Mouse (Mus musculus) right cerebral cortex, adult 2 months (tissue): Measurements from ENCODE around the gene Bbof1.
A peak's percentile ranks its signal among the peaks of the same experiment; 100 is the strongest.

Experiments
- DNase-seq, 2 experiments: peaks; one replicate each; pipeline ENCODE4 v3.0.0; 2021 to 2022; ENCODE audit warnings: low spot score in 2 of 2

The Bbof1 gene

DNA sequence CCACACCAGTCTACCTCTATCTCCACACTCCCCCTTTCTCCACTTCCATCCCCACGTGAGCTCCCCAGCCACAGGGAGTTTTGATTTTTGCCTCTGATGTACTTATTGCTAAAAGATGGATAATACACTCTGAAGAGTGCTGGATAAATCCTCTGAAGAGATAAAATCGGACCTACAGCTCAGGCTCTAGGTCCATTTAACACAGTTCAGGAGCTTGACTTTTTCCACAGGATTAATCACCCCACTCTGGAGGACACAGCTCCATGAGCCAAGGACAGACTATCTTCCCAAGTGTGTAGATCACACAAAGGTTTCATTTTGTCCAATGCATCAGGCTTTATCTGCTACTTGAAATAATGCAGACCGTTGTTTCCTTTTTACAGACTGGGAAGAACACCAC is 8.8 kb upstream of the Bbof1 start:
- no peak for DNase-seq

GRCm38 (mm10) chr12:84400653-84401052 is 8.2 kb upstream of the Bbof1 start:
- DNase-seq = no peak

- DNase-seq = no peak
Measured at GRCm38 (mm10) chr12:84402923-84403322, 5.9 kb upstream of the Bbof1 start.

- no peak for DNase-seq
Measured at GRCm38 (mm10) chr12:84404541-84404940, 4.3 kb upstream of the Bbof1 start.

GRCm38 (mm10) chr12:84407259-84407658 is 1.6 kb upstream of the Bbof1 start:
- DNase-seq = no peak

- peak; percentile 26 to 42 for DNase-seq
Measured at GRCm38 (mm10) chr12:84407874-84408818, 725 bp upstream of the Bbof1 start.

DNA sequence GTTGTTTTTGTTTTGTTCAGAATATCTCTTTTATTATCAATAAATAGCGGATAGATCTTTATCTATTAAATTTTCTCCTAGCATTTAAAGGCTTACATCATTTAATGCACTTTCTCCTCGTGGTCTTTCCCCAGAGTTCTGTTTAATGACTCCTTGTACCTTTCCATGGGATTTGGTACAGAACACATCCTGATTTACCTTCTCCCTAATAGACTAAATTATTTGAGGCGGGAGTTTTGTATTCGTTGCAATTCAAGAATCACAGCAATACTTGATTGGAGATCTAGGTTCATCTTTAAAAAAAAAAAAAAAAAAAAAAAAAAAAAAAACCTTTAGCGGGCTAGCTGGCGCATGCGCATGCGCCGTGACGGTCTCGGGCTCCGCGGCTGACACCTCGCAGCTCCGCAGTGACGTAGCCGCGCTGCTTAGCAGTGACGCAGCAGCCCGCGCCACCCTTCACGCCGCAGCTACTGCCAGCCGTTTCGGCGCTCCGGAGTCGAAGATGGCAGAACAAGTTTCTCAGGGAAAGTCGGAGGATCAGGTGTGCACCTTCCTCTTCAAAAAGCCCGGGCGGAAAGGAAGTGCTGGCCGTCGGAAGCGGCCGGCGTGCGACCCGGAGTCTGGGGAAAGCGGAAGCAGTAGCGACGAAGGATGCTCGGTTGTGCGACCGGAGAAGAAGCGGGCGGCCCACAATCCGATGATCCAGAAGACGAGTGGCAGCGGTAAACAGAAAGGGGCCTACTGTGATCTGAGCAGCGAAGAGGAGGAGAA is 8.1 kb downstream of the Bbof1 start, which contains the start of gene Rnf113a2:
Rnf113a2 (plus strand) TSS at position 363 of the 771 bp plus-strand sequence.
- peak; percentile 76 to 87 for DNase-seq

DNA sequence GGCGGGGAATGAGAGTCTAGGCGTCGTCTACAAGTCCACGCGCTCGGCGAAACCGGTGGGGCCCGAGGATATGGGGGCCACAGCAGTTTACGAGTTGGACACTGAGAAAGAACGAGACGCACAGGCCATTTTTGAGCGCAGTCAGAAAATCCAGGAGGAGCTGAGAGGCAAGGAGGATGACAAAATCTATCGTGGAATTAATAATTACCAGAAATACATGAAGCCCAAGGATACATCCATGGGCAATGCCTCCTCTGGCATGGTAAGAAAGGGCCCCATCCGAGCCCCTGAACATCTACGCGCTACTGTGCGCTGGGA is 8.7 kb downstream of the Bbof1 start:
- no peak for DNase-seq

DNA sequence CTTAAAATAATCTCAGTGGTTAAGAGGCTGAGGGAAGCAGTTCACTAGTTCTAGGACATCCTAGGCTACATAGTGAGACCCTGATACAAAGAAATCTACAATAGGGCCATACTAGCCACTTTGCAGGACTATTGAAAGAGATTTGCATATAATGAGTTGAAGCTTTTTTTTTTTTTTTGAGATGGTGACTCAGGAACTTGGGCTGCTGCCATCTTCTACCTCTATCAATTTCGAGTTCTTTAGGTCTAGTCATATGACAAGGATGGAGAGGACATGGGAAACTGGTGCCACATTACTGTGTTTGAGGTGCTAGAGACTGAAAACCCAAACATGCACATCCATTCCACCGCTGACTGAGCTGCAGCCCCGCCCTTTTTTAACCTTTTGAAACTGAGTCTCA is 15.1 kb downstream of the Bbof1 start:
- no peak for DNase-seq

GRCm38 (mm10) chr12:84429825-84430224 is 21.0 kb downstream of the Bbof1 start:
- no peak for DNase-seq

- DNase-seq = no peak
Measured at GRCm38 (mm10) chr12:84438697-84439096, 29.8 kb downstream of the Bbof1 start.

- DNase-seq = no peak
Measured at GRCm38 (mm10) chr12:84442526-84442925, 33.7 kb downstream of the Bbof1 start.

DNA sequence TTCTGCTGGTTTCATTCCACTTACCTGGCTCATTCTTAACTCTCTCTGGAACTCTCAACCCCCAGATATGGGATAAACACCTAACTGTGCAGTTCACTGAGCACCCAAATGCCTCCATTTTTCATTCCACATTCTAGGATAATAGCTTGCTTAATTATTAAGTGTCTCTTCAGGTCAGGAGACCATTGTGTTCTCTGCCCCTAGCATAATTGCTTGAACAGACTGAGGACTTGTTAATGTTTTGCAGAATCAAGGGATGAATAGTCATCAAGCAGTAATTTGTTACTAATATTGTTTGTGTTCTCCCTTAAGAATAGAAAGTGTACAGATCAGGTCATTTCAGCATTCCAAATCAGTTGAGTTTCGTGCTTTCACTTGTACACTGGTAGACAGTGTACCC is 38.5 kb downstream of the Bbof1 start:
- DNase-seq = no peak

DNA sequence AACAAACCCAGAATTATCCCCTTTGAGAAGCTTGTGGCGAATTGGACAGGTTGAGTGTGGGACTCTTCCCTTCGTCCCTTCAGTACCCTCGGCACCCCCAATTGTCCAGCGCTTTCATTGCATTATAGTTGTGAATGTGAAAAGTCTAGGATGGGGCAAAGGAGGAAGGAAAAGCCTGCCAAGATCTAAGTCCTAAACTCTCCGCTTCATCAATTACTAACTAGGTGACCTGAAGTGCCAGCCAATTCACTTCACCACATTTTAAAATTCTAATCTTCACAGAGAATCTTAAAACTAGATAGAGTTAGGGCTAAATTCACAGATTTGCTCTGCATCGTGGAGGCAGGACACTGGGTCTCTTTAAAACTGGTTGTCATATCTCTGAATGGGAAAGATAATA is 39.3 kb downstream of the Bbof1 start:
- DNase-seq = no peak

DNA sequence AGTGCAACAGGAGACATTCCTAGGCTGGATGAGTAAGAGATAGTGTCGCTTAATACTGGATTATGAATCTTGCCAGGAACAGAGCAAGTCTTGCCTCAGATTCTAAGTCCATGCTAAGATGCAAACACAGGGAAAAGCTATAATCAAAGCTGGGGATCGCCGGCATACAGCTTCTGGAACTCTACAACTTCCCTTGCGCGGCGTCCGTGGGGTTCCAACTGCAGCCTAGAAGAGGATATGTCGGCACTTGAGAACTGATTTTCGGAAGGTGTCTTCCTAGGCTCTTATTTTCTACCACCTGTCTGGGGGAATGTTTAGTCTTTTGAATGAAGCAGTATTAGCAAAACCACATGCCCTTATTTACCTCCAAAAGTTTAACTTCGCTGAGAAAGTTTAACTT is 41.0 kb downstream of the Bbof1 start:
- peak in 1 of 2 experiments; percentile 7 for DNase-seq

- DNase-seq = no peak
Measured at GRCm38 (mm10) chr12:84450351-84450717, 41.5 kb downstream of the Bbof1 start.

- DNase-seq = peak; percentile 97
Measured at GRCm38 (mm10) chr12:84450718-84451646, 42.1 kb downstream of the Bbof1 start, which contains the start of the genes Aldh6a1 and Lin52. Aldh6a1 (minus strand) TSS chr12:84451004. Lin52 (plus strand) TSS chr12:84451422.

DNA sequence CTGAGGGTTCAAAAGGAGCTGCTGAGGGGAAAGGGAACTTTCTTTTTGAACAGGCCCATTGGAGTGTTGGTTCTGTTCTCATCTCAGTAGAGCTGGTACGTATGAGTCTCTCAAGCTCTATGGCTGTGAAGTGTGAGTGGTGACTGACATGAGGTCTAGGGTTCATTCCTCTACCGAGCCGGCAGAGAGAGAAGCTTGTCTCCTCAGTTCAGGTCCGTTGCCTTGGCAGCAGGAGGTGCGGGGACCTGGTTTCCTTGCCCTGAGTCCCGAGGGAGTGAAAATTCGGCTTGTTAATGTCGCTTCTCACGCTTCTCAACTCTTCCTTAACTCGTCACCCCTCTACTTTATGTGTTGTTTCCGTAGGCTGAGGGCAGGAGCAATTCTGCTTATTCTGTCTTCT is 42.9 kb downstream of the Bbof1 start:
- DNase-seq = no peak

DNA sequence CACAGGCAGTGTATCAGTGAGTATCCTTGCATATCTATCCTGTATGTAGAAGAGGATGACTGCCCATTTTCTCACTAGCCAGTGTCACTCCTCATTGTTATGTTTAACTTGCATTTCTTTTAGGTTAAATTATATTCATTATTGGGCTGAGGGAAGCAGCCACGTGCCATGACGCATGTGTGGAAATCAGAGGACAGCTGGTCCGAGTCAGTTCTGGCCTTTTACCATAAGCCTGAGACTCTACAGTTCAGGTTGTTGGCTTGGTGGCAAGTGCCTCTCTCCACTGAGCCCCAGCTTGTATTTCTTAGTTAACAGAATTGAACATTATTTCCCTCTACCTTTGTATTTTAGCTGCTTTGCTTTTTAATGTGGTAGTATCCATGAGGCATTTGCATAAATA is 48.0 kb downstream of the Bbof1 start:
- no peak for DNase-seq

GRCm38 (mm10) chr12:84459845-84460244 is 51.0 kb downstream of the Bbof1 start:
- DNase-seq = no peak

GRCm38 (mm10) chr12:84461416-84461815 is 52.5 kb downstream of the Bbof1 start:
- DNase-seq = no peak

GRCm38 (mm10) chr12:84462856-84463255 is 54.0 kb downstream of the Bbof1 start:
- no peak for DNase-seq
